In the genomic region with DNA sequence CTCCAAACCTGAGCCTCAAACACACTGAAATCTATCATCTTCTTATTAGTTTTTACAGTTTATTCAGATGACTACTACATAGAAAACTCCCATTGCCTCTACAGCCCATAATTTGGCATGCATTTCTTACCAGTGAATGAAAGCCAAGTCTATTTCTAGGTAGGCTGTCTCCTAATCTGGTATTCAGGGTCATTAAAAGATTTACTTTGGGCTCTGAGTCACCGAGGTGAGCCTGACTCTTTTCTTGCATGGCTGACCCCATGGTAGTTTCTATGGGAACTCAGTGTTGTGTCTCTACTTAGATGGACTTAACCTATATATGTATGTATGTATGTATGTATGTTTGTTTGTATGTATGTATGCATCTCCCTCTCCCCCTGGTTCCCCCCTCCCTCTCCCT, we compare ENCODE assay signal across 24 mouse cellular contexts.
DNase-seq lines count a peak whose midpoint lies in the region; ATAC-seq lines count a peak whose summit lies in the region.
"Had no signal": no experiment of that assay in that cellular context is flagged by ENCODE, and none has a peak within 500 bp of the region (broad histone marks: within the 10 kb centered on the region; RNA-seq: fewer than 3 reads in every experiment).

No protein-coding gene starts in this region.

- H3K9me3 ChIP-seq in heart, embryonic 11.5 days (replicated peaks; ENCODE audit: control insufficient read depth, low read length) = no peaks in the 10 kb centered on the region
- H3K9me3 ChIP-seq: embryonic facial prominence, embryonic 10.5 days; forebrain, embryonic 10.5 days; hindbrain, embryonic 10.5 days; intestine, embryonic 15.5 days had no signal

- no peaks in the 10 kb centered on the region for H3K36me3 ChIP-seq in heart, embryonic 11.5 days (ENCODE audit: control insufficient read depth, insufficient read depth, low read length)
- H3K36me3 ChIP-seq: embryonic facial prominence, embryonic 10.5 days; forebrain, embryonic 10.5 days; G1E; hindbrain, embryonic 10.5 days; intestine, embryonic 15.5 days had no signal

- ATAC-seq in heart, embryonic 11.5 days (replicated peaks; ENCODE audit: insufficient number of reproducible peaks, low FRiP score, low TSS enrichment) = no peak
- ATAC-seq: activated CD4-positive, CD25-positive, alpha-beta regulatory T cell, adult 4 months; CD4-positive, CD25-positive, alpha-beta regulatory T cell, adult 4 months; forebrain, embryonic 14.5 days; intestine, embryonic 15.5 days had no signal

- H3K27me3 ChIP-seq in heart, embryonic 11.5 days (ENCODE audit: control insufficient read depth, insufficient read depth, low read length) = no peaks in the 10 kb centered on the region
- H3K27me3 ChIP-seq: intestine, embryonic 15.5 days had no signal

- 79% methylated on average over 1 of the region's 1 CpGs for whole genome bisulfite sequencing in heart, embryonic 11.5 days (ENCODE audit: insufficient replicate concordance)

- H3K4me1 ChIP-seq in heart, embryonic 11.5 days (ENCODE audit: control insufficient read depth, insufficient read depth, low read length) = no peaks in the 10 kb centered on the region
- H3K4me1 ChIP-seq: intestine, embryonic 15.5 days had no signal

- H3K4me3 ChIP-seq in heart, embryonic 11.5 days (ENCODE audit: low read depth, low read length) = no peak overlapping the region
- H3K4me3 ChIP-seq: embryonic facial prominence, embryonic 10.5 days; forebrain, embryonic 10.5 days; heart, adult 2 months; hindbrain, embryonic 10.5 days; intestine, embryonic 15.5 days had no signal

- H3K4me2 ChIP-seq in heart, embryonic 11.5 days = no peak overlapping the region
- H3K4me2 ChIP-seq: hindbrain, embryonic 14.5 days; intestine, embryonic 15.5 days had no signal

- DNase-seq in adrenal gland, adult 2 months = peak; percentile 34
- DNase-seq in adrenal gland, adult 18-20 months (ENCODE audit: low spot score in 2 of 2) = no peak
- peak; percentile 25 for DNase-seq in heart, adult 8-10 months (ENCODE audit: low spot score)
- DNase-seq in kidney, adult 9 months = peak; percentile 13
- DNase-seq in kidney, adult 8-10 months = no peak
- DNase-seq in adrenal gland, postnatal 14 days = peak; percentile 19
- no peak for DNase-seq in gastrocnemius, postnatal 4 days (ENCODE audit: low spot score in 2 of 2)
- DNase-seq: B cell, adult 2 months; cerebellum, adult 11-12 months; cerebellum, adult 9-11 months; cerebellum, postnatal 36 days; gastrocnemius, postnatal 36 days; heart, adult 2 months; kidney, adult 18-20 months had no signal

- no peak overlapping the region for H3K9ac ChIP-seq in heart, embryonic 11.5 days (ENCODE audit: low read depth, low read length)
- H3K9ac ChIP-seq: hindbrain, embryonic 14.5 days; intestine, embryonic 15.5 days had no signal

- H3K27ac ChIP-seq in heart, embryonic 11.5 days (ENCODE audit: low read depth, low read length) = no peak overlapping the region
- H3K27ac ChIP-seq: embryonic facial prominence, embryonic 10.5 days; forebrain, embryonic 10.5 days; heart, adult 2 months; hindbrain, embryonic 14.5 days; intestine, embryonic 15.5 days had no signal

Comparison
In these comparisons a context has a peak if more than half of its experiments do, and no peak if none do; other contexts are left out.
1. DNase-seq: peak in adrenal gland, adult 2 months (single experiment), heart, adult 8-10 months (single experiment), kidney, adult 9 months (single experiment) and adrenal gland, postnatal 14 days (single experiment); none in adrenal gland, adult 18-20 months (0 of 2), kidney, adult 8-10 months (0 of 2) and gastrocnemius, postnatal 4 days (0 of 2).